Mouse (Mus musculus): ENCODE results near the gene Defa21.
"Not testable (repeated sequence)": the region's sequence is repeated elsewhere in the genome, so short reads cannot be mapped to it uniquely, and the experiment has no call there.

Gene Defa21

DNA sequence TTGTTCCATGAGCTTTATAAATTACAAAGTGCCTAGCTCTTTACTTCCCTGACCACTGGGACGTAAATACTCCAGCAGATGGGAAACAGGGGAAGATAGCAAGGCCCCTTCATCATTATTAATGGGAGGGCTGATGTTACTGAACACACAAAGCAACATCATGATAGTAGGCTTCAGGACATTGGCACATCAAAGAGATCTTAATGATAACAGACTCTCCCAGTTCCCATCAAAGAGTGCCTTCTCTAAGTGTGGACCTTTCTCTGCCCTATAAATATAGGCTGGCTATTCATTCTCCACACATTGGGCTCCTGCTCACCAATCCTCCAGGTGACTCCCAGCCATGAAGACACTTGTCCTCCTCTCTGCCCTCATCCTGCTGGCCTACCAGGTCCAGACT lies at the start of gene Defa21:
TSS of gene Defa21 (plus strand) at position 301 of the 400 bp plus-strand sequence.
- DNase-seq (ENCODE audit: low spot score): not testable (repeated sequence)

DNA sequence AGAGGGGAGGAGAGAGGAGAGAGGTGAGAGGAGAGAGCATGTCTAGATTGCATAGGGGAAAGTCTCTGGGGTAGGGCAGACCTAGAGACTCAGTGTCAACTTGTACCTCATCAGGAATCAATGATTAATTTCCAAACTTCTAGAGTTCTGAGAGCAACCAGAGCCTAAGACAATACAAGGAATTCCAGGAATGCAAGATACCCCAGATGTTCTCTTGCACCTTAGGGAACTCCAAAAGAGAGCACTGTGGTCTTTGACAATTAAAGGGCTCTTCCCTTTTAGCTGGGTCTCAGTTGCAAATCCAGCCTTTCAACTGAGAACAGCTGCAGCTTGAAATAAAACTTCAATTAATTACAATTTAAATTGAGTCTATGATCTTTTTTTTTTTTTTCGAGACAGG lies 45.5 kb upstream of the Defa21 start:
- no peak for DNase-seq (ENCODE audit: low spot score)

- DNase-seq (ENCODE audit: low spot score): not testable (repeated sequence)
Observed at GRCm38 (mm10) chr8:20994042-20994441, 31.3 kb upstream of the Defa21 start.

- no peak for DNase-seq (ENCODE audit: low spot score)
Observed at GRCm38 (mm10) chr8:20996776-20997175, 28.6 kb upstream of the Defa21 start.

DNA sequence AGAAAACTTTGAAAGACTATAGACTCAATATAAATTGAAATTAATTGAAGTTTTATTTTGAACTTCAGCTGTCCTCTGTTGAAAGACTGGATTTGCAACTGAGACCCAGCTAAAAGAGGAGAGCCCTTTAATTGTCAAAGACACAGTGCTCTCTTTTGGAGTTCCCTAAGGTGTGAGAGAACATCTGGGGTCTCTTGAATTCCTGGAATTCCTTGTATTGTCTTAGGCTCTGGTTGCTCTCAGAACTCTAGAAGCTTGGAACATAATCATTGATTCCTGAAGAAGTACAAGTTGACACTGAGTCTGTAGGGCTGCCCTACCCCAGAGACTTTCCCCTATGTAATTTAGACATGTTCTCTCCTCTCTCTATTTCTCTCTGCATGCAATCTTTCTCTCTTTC lies 28.1 kb upstream of the Defa21 start:
- no peak for DNase-seq (ENCODE audit: low spot score)

DNA sequence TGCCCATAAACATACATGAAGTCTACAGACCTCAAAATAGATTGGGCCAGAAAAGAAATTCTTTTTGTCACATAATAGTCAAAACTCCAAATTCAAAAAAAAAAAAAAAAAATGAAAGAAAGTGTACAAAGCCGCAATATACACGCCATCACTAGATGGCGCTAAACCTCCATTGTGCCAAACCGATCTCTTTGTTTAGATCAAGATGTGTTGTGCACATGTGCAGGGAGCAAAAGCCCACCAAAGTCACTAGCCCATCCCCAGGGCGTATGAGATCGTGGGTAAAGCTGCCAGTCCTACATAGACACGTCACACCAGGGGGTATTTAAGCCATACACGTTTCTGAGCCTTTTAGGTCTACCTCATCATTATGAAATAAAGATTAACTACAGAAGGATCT lies 24.2 kb upstream of the Defa21 start:
- no peak for DNase-seq (ENCODE audit: low spot score)

GRCm38 (mm10) chr8:21006801-21007200 lies 18.5 kb upstream of the Defa21 start:
- no peak for DNase-seq (ENCODE audit: low spot score)

DNA sequence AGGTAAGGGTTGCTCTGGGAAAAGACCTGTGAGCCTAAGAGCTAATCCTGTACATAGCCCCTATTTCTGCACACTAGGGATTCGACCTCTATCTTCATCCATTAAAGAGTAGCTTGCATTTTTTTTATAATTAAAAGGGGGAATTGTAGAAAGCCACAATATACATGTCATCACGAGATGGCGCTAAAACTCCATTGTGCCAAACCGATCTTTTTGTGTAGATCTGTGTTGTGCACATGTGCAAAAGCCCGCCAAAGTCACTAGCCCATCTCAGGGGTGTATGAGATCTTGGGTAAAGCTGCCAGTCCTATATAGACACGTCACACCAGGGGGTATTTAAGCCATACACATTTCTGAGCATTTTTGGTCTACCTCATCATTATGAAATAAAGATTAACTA lies 16.8 kb upstream of the Defa21 start:
- not testable (repeated sequence) for DNase-seq (ENCODE audit: low spot score)

DNA sequence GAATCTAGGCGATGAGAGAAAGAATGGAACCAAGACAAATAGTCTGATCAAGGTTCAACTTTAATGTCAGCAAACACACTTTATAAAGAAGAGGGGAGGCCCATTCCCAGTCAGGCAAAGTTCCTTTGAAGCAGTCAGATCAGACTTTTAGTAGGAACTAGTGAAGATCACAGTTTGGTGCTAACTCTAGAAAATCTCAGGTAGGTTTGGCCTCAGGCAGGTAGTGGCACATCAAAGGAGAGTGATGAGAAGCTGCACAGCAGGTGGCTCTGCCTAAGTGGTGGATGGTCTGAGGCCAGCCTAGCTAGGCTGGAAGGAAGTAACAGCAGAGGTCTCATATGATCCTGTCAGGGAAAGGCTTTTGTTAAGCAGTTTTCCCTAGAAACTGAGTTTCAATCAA lies 14.8 kb upstream of the Defa21 start:
- DNase-seq (ENCODE audit: low spot score): not testable (repeated sequence)

DNA sequence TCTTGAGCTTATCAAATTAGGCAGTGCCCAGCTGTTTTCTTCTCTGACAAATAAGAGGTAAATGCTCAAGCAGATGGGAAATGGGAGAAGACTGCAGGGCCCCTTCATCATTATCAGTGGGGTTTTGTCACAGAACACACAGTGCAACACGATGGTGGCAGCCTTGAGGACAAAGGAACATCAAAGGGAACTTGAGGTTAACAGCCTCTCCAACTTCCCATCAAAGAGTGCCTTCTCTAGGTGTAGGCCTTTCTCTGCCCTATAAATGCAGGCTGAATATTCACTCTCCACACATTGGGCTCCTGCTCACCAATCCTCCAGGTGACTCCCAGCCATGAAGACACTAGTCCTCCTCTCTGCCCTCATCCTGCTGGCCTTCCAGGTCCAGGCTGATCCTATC lies 29.4 kb downstream of the Defa21 start, which contains the start of gene Defa23:
TSS of gene Defa23 (plus strand) at position 301 of the 400 bp plus-strand sequence.
- DNase-seq (ENCODE audit: low spot score): not testable (repeated sequence)

DNA sequence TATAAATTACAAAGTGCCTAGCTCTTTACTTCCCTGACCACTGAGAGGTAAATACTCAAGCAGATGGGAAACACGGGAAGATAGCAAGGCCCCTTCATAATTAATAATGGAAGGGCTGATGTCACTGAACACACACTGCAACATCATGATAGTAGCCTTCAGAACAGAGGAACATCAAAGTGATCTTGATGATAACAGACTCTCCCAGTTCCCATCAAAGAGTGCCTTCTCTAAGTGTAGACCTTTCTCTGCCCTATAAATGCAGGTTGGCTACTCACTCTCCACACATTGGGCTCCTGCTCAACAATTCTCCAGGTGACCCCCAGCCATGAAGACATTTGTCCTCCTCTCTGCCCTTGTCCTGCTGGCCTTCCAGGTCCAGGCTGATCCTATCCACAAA lies 39.4 kb downstream of the Defa21 start, which contains the start of gene Defa35:
TSS of gene Defa35 (plus strand) at position 301 of the 400 bp plus-strand sequence.
- not testable (repeated sequence) for DNase-seq (ENCODE audit: low spot score)

Measured in spleen, adult 12 weeks (tissue).